Mouse (Mus musculus): ENCODE results near the gene Crybg2.

- TF ChIP-seq CTCF (IDR thresholded peaks at IDR 0.05; ENCODE audit: low read depth) (no peak), EP300 (optimal IDR thresholded peaks at IDR 0.05) (no peak)
Observed at GRCm38 (mm10) chr4:134102742-134103119, 42.1 kb downstream of the Crybg2 start.

All from stomach, postnatal 0 days (tissue).